Mouse (Mus musculus) heart, embryonic 15.5 days (tissue): Measurements from ENCODE around the gene Washc4. TPM values are rescaled to one million over a fixed set of nuclear protein-coding genes. Genes with fewer than 3 reads are reported as not detected.

ENCODE experiments used
- ATAC-seq: fragments of 200-750 bp; cut with Nextera tagmentation; replicated peaks from 2 replicates; pipeline ENCODE4 v1.8.0; 2017; ENCODE audit warnings: low read depth, moderate TSS enrichment; ENCODE audit not compliant: insufficient number of reproducible peaks, insufficient read depth, low FRiP score
- H3K27ac ChIP-seq: fragments of 300-500 bp; sonication (generic); 2 replicates; pipeline ENCODE4 v1.5.1; 2015; ENCODE audit warnings: mild to moderate bottlenecking, inconsistent platforms
- H3K27me3 ChIP-seq: fragments of 300-500 bp; sonication (generic); 2 replicates; pipeline ENCODE4 v1.6.1; 2015; ENCODE audit warnings: inconsistent platforms
- H3K36me3 ChIP-seq: fragments of 300-500 bp; sonication (generic); 2 replicates; pipeline ENCODE4 v1.6.1; 2015; ENCODE audit warnings: mild to moderate bottlenecking, inconsistent platforms
- H3K4me1 ChIP-seq: fragments of 300-500 bp; sonication (generic); replicated peaks from 2 replicates; pipeline ENCODE4 v1.6.1; 2015; ENCODE audit warnings: inconsistent platforms
- H3K4me2 ChIP-seq: fragments of 300-500 bp; sonication (generic); 2 replicates; pipeline ENCODE4 v1.6.1; 2015; ENCODE audit warnings: inconsistent platforms, mild to moderate bottlenecking, moderate library complexity
- H3K4me3 ChIP-seq: fragments of 300-500 bp; sonication (generic); 2 replicates; pipeline ENCODE4 v1.5.1; 2015; ENCODE audit warnings: mild to moderate bottlenecking, inconsistent platforms
- H3K9ac ChIP-seq: fragments of 300-500 bp; sonication (generic); 2 replicates; pipeline ENCODE4 v1.6.1; 2015; ENCODE audit warnings: mild to moderate bottlenecking, inconsistent platforms
- H3K9me3 ChIP-seq: fragments of 300-500 bp; sonication (generic); replicated peaks from 2 replicates; pipeline ENCODE4 v1.6.1; 2016; ENCODE audit warnings: inconsistent platforms
- WGBS: fragments of 180-500 bp; shearing (Covaris S2); methylation state at CpG from one replicate; pipeline ENCODE4 v1.1.7; 2015; ENCODE audit warnings: mixed read lengths; 5-methylcytosine and 5-hydroxymethylcytosine counted together
- polyA plus RNA-seq: library from polyadenylated mRNA; unstranded; fragments of >200 nt; fragmentation: Nextera tagmentation; extraction: Ambion mirVana; gene quantifications from 2 replicates; pipeline ENCODE4 v1.2.1, GENCODE M21; 2015

The Washc4 gene
- polyA plus RNA-seq, 1 experiment from 2014 or later: 21.0 TPM

GRCm38 (mm10) chr10:83624841-83625240 lies 81.3 kb downstream of the Washc4 start:
- no peak overlapping the region for H3K4me2 ChIP-seq
- no peak overlapping the region for H3K4me3 ChIP-seq
- no peak overlapping the region for H3K9ac ChIP-seq
- 81% methylated on average over 12 of the region's 12 CpGs for WGBS
- no peaks in the 10 kb centered on the region for H3K9me3 ChIP-seq
- peaks cover 6% of the 10 kb centered on the region for H3K36me3 ChIP-seq
- no peaks in the 10 kb centered on the region for H3K4me1 ChIP-seq
- ATAC-seq: no peak
- H3K27ac ChIP-seq: no peak overlapping the region
- no peaks in the 10 kb centered on the region for H3K27me3 ChIP-seq

- H3K4me3 ChIP-seq: no peak overlapping the region
- ATAC-seq: no peak
- peaks cover 10% of the 10 kb centered on the region for H3K4me1 ChIP-seq
- no peaks in the 10 kb centered on the region for H3K27me3 ChIP-seq
- H3K36me3 ChIP-seq: no peaks in the 10 kb centered on the region
- no peak overlapping the region for H3K27ac ChIP-seq
- H3K9me3 ChIP-seq: no peaks in the 10 kb centered on the region
- H3K4me2 ChIP-seq: no peak overlapping the region
- 94% methylated on average over 9 of the region's 9 CpGs for WGBS
- no peak overlapping the region for H3K9ac ChIP-seq
Measured at GRCm38 (mm10) chr10:83627113-83627687, 83.6 kb downstream of the Washc4 start.

DNA sequence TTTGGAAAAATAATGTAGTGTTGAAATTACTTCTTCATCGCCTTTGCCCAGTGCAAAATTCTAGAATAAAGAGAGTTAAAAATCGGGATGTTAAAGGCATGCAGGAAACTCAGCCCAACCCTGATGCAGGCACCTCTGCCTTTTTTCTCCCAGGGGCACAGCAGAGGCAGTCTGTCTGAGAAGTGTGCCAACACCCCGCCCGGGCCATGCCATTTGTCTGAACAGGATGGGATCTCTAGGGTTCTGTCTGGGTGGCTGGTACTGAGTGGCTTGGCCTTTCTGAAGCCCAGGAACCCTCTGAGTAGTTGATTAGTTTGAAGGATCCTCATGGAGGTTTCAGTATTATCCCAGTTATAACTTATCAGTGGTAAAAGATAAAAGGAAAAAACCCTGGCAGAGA lies 84.7 kb downstream of the Washc4 start:
- H3K4me2 ChIP-seq: no peak overlapping the region
- H3K27ac ChIP-seq: no peak overlapping the region
- no peak for ATAC-seq
- no peaks in the 10 kb centered on the region for H3K27me3 ChIP-seq
- H3K4me3 ChIP-seq: no peak overlapping the region
- H3K4me1 ChIP-seq: peaks cover 10% of the 10 kb centered on the region
- whole genome bisulfite sequencing: 86% methylated on average over 4 of the region's 4 CpGs
- no peak overlapping the region for H3K9ac ChIP-seq
- H3K36me3 ChIP-seq: peaks cover 3% of the 10 kb centered on the region; the same call in 1 of the 2 replicates
- H3K9me3 ChIP-seq: no peaks in the 10 kb centered on the region

DNA sequence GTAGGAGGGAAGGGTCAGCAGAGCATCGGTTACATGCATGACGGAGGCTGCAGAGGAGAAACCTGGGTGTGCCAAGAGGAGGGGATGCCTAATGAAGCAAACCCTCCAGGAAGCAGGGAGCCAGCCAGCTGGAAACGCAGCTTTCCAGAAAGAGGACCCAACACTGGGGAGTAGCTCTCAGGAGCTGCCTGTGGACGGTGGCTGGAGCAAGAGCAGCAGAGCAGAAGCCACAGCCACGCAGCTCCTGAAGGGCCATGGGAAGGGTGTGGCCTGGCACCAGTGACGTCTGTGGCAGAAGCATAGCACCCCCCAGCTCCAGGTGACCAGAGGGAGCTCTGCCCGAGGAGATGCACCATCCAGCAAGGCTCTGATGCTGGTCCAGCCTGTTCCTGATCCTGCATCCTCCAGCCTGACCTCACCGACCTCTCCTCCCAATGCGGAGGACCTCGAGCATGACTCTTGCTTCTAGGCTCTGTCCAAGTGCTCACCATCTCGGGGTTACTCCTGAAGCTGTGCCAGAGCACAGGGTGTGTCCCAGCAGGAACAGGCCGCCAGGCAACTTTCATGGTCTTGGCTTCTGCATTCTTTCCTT lies 85.7 kb downstream of the Washc4 start:
- ATAC-seq: no peak
- Histone ChIP-seq H3K36me3 (peaks cover 3% of the 10 kb centered on the region; the same call in 1 of the 2 replicates), H3K9ac (no peak overlapping the region), H3K27ac (no peak overlapping the region), H3K4me2 (no peak overlapping the region), H3K9me3 (no peaks in the 10 kb centered on the region), H3K4me3 (no peak overlapping the region), H3K4me1 (peaks cover 10% of the 10 kb centered on the region), H3K27me3 (no peaks in the 10 kb centered on the region)
- 84% methylated on average over 12 of the region's 12 CpGs for WGBS

GRCm38 (mm10) chr10:83629878-83630277 lies 86.3 kb downstream of the Washc4 start:
- no peaks in the 10 kb centered on the region for H3K27me3 ChIP-seq
- peaks cover 10% of the 10 kb centered on the region for H3K4me1 ChIP-seq
- no peak overlapping the region for H3K9ac ChIP-seq
- no peak overlapping the region for H3K27ac ChIP-seq
- ATAC-seq: no peak
- peaks cover 3% of the 10 kb centered on the region; the same call in 1 of the 2 replicates for H3K36me3 ChIP-seq
- H3K4me3 ChIP-seq: no peak overlapping the region
- H3K9me3 ChIP-seq: no peaks in the 10 kb centered on the region
- H3K4me2 ChIP-seq: no peak overlapping the region
- 95% methylated on average over 5 of the region's 5 CpGs for WGBS

GRCm38 (mm10) chr10:83630899-83631298 lies 87.3 kb downstream of the Washc4 start:
- H3K27me3 ChIP-seq: no peaks in the 10 kb centered on the region
- H3K36me3 ChIP-seq: peaks cover 3% of the 10 kb centered on the region; the same call in 1 of the 2 replicates
- peak overlapping the region; percentile 26; the same call in 1 of the 2 replicates for H3K27ac ChIP-seq
- H3K9ac ChIP-seq: no peak overlapping the region
- ATAC-seq: 0 out of 2 replicates have a peak, but pooled peaks have one; percentile 36
- H3K9me3 ChIP-seq: no peaks in the 10 kb centered on the region
- no peak overlapping the region for H3K4me3 ChIP-seq
- WGBS: 36% methylated on average over 3 of the region's 3 CpGs
- no peak overlapping the region for H3K4me2 ChIP-seq
- peaks cover 19% of the 10 kb centered on the region for H3K4me1 ChIP-seq

DNA sequence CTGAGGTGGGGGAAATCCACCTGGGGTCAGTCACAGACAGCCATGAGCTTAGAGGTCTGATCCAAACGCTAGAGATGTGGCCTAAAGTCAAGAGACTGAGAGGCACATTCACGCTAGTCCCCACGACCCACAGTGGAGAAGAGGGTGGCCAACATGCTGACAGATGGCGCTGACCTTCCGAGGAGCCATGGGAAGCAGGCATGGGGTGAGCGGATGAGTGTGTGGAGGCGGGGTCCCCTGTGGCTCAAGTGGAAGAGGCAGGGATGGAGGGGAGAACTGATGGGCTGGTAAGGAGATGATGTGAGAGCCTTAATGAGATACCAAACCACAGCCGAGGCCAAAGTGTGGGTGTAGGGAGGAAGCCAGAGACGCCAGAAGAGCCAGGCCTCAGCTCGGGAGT lies 88.2 kb downstream of the Washc4 start:
- H3K27me3 ChIP-seq: no peaks in the 10 kb centered on the region
- peaks cover 3% of the 10 kb centered on the region; the same call in 1 of the 2 replicates for H3K36me3 ChIP-seq
- no peak overlapping the region for H3K27ac ChIP-seq
- ATAC-seq: no peak
- H3K4me2 ChIP-seq: no peak overlapping the region
- H3K9me3 ChIP-seq: no peaks in the 10 kb centered on the region
- no peak overlapping the region for H3K9ac ChIP-seq
- 87% methylated on average over 10 of the region's 10 CpGs for WGBS
- peaks cover 24% of the 10 kb centered on the region for H3K4me1 ChIP-seq
- H3K4me3 ChIP-seq: no peak overlapping the region

- Histone ChIP-seq H3K4me1 (peaks cover 32% of the 10 kb centered on the region), H3K36me3 (peaks cover 3% of the 10 kb centered on the region; the same call in 1 of the 2 replicates), H3K27me3 (no peaks in the 10 kb centered on the region), H3K9ac (no peak overlapping the region), H3K27ac (no peak overlapping the region), H3K4me3 (no peak overlapping the region), H3K9me3 (no peaks in the 10 kb centered on the region), H3K4me2 (no peak overlapping the region)
- ATAC-seq: no peak
- WGBS: 79% methylated on average over 7 of the region's 7 CpGs
Measured at GRCm38 (mm10) chr10:83632806-83633374, 89.3 kb downstream of the Washc4 start.

DNA sequence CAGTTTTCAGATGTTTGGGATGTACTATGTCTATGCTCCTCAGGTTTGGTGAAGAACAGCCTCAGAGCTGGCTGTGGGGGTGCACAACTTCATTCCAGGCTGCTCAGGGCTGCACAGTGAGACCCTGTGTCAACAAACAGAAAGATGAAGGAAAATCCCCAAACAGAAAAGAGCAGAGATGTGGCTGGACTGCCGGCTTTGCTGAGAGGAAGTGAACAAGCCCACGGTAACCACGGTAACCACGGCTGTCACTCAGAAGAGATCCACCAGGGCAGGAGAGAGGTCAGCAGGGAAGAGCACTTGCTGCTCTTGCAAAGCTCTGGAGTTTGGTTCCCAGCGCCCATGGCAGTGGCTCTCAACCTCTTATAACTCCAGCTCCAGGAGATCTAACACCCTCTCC lies 90.9 kb downstream of the Washc4 start:
- WGBS: 35% methylated on average over 5 of the region's 5 CpGs
- H3K4me3 ChIP-seq: no peak overlapping the region
- no peaks in the 10 kb centered on the region for H3K9me3 ChIP-seq
- H3K27ac ChIP-seq: no peak overlapping the region
- no peak overlapping the region for H3K9ac ChIP-seq
- H3K4me1 ChIP-seq: peaks cover 33% of the 10 kb centered on the region
- peaks cover 3% of the 10 kb centered on the region; the same call in 1 of the 2 replicates for H3K36me3 ChIP-seq
- no peak for ATAC-seq
- H3K27me3 ChIP-seq: no peaks in the 10 kb centered on the region
- H3K4me2 ChIP-seq: no peak overlapping the region

GRCm38 (mm10) chr10:83636191-83636590 lies 92.6 kb downstream of the Washc4 start:
- no peak overlapping the region for H3K4me2 ChIP-seq
- H3K9ac ChIP-seq: no peak overlapping the region
- 88% methylated on average over 2 of the region's 2 CpGs for WGBS
- H3K9me3 ChIP-seq: no peaks in the 10 kb centered on the region
- no peak overlapping the region for H3K4me3 ChIP-seq
- H3K27me3 ChIP-seq: no peaks in the 10 kb centered on the region
- H3K27ac ChIP-seq: no peak overlapping the region
- ATAC-seq: no peak
- H3K4me1 ChIP-seq: peaks cover 27% of the 10 kb centered on the region
- peaks cover 3% of the 10 kb centered on the region; the same call in 1 of the 2 replicates for H3K36me3 ChIP-seq

DNA sequence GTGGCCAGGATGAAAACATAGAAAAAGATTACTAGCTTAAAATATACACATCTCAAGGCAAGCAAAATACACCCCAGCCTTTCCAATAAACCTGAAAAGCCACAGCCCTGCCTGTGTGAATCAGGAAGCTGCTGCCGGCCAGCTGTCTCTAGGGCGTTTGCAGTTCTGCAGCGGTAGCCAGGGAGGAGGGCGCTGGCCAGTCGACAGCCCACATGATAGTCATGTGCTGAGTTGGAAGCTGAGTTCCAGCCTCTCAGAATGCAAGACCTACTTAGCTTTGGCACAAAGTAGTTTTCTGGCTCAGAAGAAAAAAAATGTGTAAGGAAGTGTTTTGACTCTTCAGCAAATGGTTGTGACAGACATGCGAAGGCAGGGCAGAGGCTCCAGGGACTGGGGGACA lies 93.7 kb downstream of the Washc4 start:
- peak; percentile 77 for ATAC-seq
- H3K4me2 ChIP-seq: peak overlapping the region; percentile 22; the same call in 1 of the 2 replicates
- H3K36me3 ChIP-seq: peaks cover 3% of the 10 kb centered on the region; the same call in 1 of the 2 replicates
- H3K9me3 ChIP-seq: no peaks in the 10 kb centered on the region
- peaks cover 23% of the 10 kb centered on the region for H3K4me1 ChIP-seq
- H3K9ac ChIP-seq: peak overlapping the region; percentile 12; the same call in 1 of the 2 replicates
- H3K27me3 ChIP-seq: no peaks in the 10 kb centered on the region
- H3K27ac ChIP-seq: peak overlapping the region; percentile 69
- 5% methylated on average over 6 of the region's 6 CpGs for WGBS
- H3K4me3 ChIP-seq: 0 out of 2 replicates have a peak overlapping the region, but pooled peaks have one; percentile 3
